Mouse (Mus musculus) hindbrain, embryonic 12.5 days (tissue): ENCODE results near the gene Gfod1. TPM values are rescaled to one million over a fixed set of nuclear protein-coding genes. Genes with fewer than 3 reads are reported as not detected.

Source experiments
- ATAC-seq: fragments of 200-750 bp; cut with Nextera tagmentation; 2 replicates; pipeline ENCODE4 v1.8.0; 2017; ENCODE audit warnings: moderate TSS enrichment; ENCODE audit not compliant: low FRiP score
- H3K27ac ChIP-seq: fragments of 300-500 bp; sonication (generic); 2 replicates; pipeline ENCODE4 v1.5.1; 2016; ENCODE audit warnings: mild to moderate bottlenecking
- H3K27me3 ChIP-seq: fragments of 300-500 bp; sonication (generic); 2 replicates; pipeline ENCODE4 v1.6.1; 2016; ENCODE audit warnings: mild to moderate bottlenecking
- H3K36me3 ChIP-seq: fragments of 300-500 bp; sonication (generic); 2 replicates; pipeline ENCODE4 v1.6.1; 2016; ENCODE audit warnings: mild to moderate bottlenecking
- H3K4me1 ChIP-seq: fragments of 300-500 bp; sonication (generic); 2 replicates; pipeline ENCODE4 v1.6.1; 2016
- H3K4me2 ChIP-seq: fragments of 300-500 bp; sonication (generic); replicated peaks from 2 replicates; pipeline ENCODE4 v1.6.1; 2016; ENCODE audit warnings: mild to moderate bottlenecking
- H3K4me3 ChIP-seq: fragments of 300-500 bp; sonication (generic); 2 replicates; pipeline ENCODE4 v1.5.1; 2016; ENCODE audit warnings: mild to moderate bottlenecking
- H3K9ac ChIP-seq: fragments of 300-500 bp; sonication (generic); 2 replicates; pipeline ENCODE4 v1.6.1; 2016; ENCODE audit warnings: mild to moderate bottlenecking, moderate library complexity
- H3K9me3 ChIP-seq: fragments of 300-500 bp; sonication (generic); replicated peaks from 2 replicates; pipeline ENCODE4 v1.6.1; 2016; ENCODE audit warnings: mild to moderate bottlenecking
- WGBS: fragments of 180-500 bp; shearing (Covaris S2); methylation state at CpG from one replicate; pipeline ENCODE4 v1.1.7; 2016; 5-methylcytosine and 5-hydroxymethylcytosine counted together
- polyA plus RNA-seq: library from polyadenylated mRNA; unstranded; fragments of >200 nt; fragmentation: Nextera tagmentation; extraction: Ambion mirVana; gene quantifications from 2 replicates; pipeline ENCODE4 v1.2.1, GENCODE M21; 2016

The Gfod1 gene
- polyA plus RNA-seq, 1 experiment from 2014 or later: 1.2 TPM

DNA sequence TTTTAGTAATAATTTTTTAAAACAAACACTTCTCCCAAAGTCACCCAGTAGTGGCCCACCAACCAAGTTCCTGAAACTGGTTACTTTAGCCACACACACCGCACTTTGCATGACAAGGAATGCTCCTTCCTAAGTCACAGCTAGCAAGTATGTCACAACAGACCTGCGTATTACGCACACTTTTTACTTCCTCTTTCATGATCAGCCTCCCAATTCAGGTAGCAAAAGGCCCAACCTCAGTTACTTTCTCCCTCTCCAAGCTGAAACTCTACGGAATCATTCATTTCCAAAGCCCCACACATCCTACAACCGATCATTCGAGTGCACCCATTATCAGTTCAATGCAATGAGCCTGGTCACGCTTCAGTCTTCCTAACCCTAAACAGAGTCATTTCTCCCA, 8.3 kb downstream of the Gfod1 start:
- H3K36me3 ChIP-seq: no peaks in the 10 kb centered on the region
- H3K4me2 ChIP-seq: no peak overlapping the region
- H3K27ac ChIP-seq: no peak overlapping the region
- ATAC-seq: no peak
- H3K9me3 ChIP-seq: peaks cover under 1% of the 10 kb centered on the region; the same call in 1 of the 2 replicates
- no peak overlapping the region for H3K9ac ChIP-seq
- H3K4me3 ChIP-seq: no peak overlapping the region
- peaks cover 7% of the 10 kb centered on the region for H3K4me1 ChIP-seq
- 89% methylated on average over 7 of the region's 7 CpGs for WGBS
- peaks cover 14% of the 10 kb centered on the region for H3K27me3 ChIP-seq

DNA sequence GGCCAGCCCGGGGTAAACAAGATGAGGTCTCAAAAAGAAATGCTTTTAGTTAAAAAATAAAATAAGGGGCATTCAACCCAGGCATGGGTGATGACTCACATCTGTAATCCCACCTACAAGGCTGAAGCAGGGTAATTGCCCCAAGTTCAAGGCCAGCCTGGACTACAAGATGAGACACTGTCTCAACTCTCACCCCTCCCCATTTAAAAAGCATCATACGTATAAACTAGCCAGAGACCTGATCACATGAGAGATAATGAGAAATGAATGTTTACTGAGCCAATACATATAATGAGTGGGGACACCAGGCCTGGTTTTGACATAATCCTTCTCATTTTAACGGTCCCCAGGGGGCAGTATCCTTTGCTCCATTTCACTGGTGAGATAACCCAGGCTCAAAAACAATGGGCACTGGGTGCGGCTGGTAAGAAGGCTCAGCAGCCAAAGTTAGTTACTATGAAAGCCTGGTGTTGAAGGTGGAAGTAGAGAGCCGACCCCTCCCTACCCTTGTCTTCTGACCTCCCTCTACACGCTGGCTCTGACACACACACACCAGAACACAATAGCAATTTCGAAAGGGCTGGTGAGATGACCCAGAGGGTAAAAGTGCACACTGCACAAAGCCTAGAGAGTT, 8.9 kb downstream of the Gfod1 start:
- Histone ChIP-seq H3K4me2 (no peak overlapping the region), H3K27ac (no peak overlapping the region), H3K4me3 (no peak overlapping the region), H3K9me3 (peaks cover 4% of the 10 kb centered on the region; the same call in 1 of the 2 replicates), H3K27me3 (peaks cover 8% of the 10 kb centered on the region), H3K4me1 (peaks cover under 1% of the 10 kb centered on the region; the same call in 1 of the 2 replicates), H3K9ac (no peak overlapping the region), H3K36me3 (no peaks in the 10 kb centered on the region)
- no peak for ATAC-seq
- 65% methylated on average over 7 of the region's 7 CpGs for WGBS

DNA sequence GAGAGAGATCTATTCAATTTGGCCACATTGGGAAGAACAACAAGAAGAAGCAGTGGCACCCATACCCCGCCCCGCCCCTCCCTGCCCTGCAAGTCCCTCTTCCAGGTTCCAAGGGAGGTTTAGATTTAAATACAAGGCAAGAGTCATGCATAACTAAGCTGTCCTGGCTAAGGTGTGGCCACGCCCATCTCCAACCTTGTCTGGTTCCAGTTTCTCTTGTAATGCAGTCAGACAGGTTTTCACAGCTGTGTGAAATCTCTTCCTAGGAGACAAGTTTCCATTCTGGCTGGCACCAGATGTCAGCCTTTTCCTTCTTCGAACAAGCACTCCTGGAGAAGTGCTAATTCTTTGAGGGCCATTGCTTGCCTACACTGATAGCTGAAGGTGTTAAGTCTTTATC, 11.1 kb downstream of the Gfod1 start:
- H3K36me3 ChIP-seq: no peaks in the 10 kb centered on the region
- H3K4me3 ChIP-seq: no peak overlapping the region
- no peak for ATAC-seq
- H3K4me2 ChIP-seq: no peak overlapping the region
- H3K4me1 ChIP-seq: peaks cover 20% of the 10 kb centered on the region
- H3K27me3 ChIP-seq: no peaks in the 10 kb centered on the region; the same call in 1 of the 2 replicates
- no peak overlapping the region for H3K9ac ChIP-seq
- no peak overlapping the region for H3K27ac ChIP-seq
- 84% methylated on average over 4 of the region's 4 CpGs for WGBS
- H3K9me3 ChIP-seq: peaks cover 4% of the 10 kb centered on the region; the same call in 1 of the 2 replicates

DNA sequence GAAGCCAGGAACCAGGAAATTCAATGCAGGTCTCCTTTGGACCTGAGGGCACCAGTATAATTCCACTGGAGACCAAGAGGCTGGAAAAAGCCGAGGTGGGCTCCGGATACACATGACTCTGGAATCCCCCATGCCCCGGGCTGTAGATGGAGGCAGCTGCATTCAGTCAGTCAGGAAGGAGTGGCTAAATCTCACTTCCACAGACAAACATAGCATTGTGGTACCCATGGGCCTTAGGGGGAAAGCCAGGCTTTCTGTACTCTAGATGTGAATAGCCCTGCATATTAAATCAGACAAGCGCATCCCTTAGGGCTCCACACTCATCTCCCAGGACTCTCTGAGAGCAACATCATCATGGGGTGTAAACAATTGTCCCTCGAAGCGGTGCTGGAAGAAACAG, 14.9 kb downstream of the Gfod1 start:
- peaks cover 28% of the 10 kb centered on the region for H3K4me1 ChIP-seq
- H3K9me3 ChIP-seq: peaks cover 4% of the 10 kb centered on the region; the same call in 1 of the 2 replicates
- no peak overlapping the region for H3K4me3 ChIP-seq
- ATAC-seq: peak; percentile 60
- no peaks in the 10 kb centered on the region for H3K27me3 ChIP-seq
- H3K9ac ChIP-seq: no peak overlapping the region
- peak overlapping the region; percentile 69 for H3K27ac ChIP-seq
- no peak overlapping the region for H3K4me2 ChIP-seq
- no peaks in the 10 kb centered on the region for H3K36me3 ChIP-seq
- 53% methylated on average over 6 of the region's 6 CpGs for WGBS

DNA sequence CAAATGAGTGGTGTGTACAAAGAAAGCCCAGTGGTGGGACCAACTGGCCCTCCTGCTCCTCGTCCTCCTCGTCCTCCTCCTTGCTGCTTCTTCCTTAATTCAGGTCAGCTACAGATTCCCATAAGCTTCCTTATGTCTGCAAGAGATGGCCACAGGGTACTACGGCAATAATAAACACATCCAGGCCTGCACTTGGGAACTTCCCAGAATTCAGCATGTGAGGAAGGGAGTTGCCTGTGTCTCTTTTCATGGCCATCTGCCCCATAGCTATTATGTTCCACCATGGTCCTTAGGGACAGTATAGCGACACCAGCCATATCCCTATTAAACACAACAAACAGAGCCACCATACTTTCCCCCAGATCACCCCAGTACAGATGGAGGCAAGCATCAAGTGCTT, 15.5 kb downstream of the Gfod1 start:
- H3K27ac ChIP-seq: no peak overlapping the region; the same call in 1 of the 2 replicates
- H3K4me1 ChIP-seq: peaks cover 28% of the 10 kb centered on the region
- no peaks in the 10 kb centered on the region for H3K27me3 ChIP-seq
- 59% methylated on average over 4 of the region's 4 CpGs for WGBS
- H3K36me3 ChIP-seq: no peaks in the 10 kb centered on the region
- ATAC-seq: no peak
- no peak overlapping the region for H3K4me3 ChIP-seq
- no peak overlapping the region for H3K4me2 ChIP-seq
- H3K9ac ChIP-seq: no peak overlapping the region
- 0 out of 2 replicates have a peak, but pooled peaks cover 4% of the 10 kb centered on the region for H3K9me3 ChIP-seq

DNA sequence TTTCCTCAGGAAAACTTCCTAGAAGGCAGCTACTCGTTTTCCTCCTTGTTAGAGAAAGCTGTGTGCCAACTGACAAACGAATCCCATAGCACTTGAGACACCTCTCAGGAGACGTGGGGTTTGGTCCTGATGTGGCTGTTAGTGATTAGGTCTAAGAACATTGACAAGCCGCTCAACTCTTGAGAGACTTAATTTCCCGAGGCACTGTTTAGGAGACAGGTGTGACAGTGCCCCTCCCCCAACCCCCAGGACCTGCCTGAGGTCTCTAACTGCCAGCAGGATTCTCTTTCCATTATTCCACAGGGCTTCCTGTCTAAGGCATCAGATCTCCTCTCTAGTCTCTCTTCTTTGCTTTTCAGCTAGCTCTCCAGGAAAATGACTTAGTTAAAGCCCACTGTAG, 15.9 kb downstream of the Gfod1 start:
- peaks cover 28% of the 10 kb centered on the region for H3K4me1 ChIP-seq
- no peak overlapping the region for H3K9ac ChIP-seq
- no peak for ATAC-seq
- 47% methylated on average over 5 of the region's 5 CpGs for WGBS
- H3K4me2 ChIP-seq: no peak overlapping the region
- H3K4me3 ChIP-seq: no peak overlapping the region
- no peaks in the 10 kb centered on the region for H3K36me3 ChIP-seq
- 0 out of 2 replicates have a peak, but pooled peaks cover 4% of the 10 kb centered on the region for H3K9me3 ChIP-seq
- no peaks in the 10 kb centered on the region for H3K27me3 ChIP-seq
- no peak overlapping the region; the same call in 1 of the 2 replicates for H3K27ac ChIP-seq

DNA sequence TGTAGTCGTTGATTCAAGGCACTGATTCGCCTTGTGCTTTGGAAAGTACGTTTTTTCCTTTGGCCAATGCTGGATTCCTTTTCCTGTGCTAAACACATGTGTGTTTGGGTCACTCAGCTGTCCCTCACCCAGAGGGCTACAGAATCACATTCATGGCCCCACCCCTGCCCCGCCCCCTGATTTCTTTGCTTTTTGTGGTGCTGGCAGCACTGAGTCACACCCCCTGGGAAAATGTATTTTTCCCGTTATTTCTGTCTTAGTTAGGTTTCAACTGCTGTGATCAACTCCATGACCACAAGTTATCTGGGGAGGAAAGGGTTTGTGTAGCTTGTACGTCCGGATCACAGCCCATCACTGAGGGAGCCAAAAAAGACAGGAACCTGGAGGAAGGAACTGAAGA, 17.1 kb downstream of the Gfod1 start:
- no peak overlapping the region for H3K9ac ChIP-seq
- 0 out of 2 replicates have a peak, but pooled peaks cover 4% of the 10 kb centered on the region for H3K9me3 ChIP-seq
- no peak overlapping the region for H3K4me3 ChIP-seq
- no peaks in the 10 kb centered on the region for H3K27me3 ChIP-seq
- H3K4me2 ChIP-seq: no peak overlapping the region
- peaks cover 28% of the 10 kb centered on the region for H3K4me1 ChIP-seq
- no peak overlapping the region for H3K27ac ChIP-seq
- WGBS: 78% methylated on average over 7 of the region's 7 CpGs
- no peak for ATAC-seq
- no peaks in the 10 kb centered on the region for H3K36me3 ChIP-seq

DNA sequence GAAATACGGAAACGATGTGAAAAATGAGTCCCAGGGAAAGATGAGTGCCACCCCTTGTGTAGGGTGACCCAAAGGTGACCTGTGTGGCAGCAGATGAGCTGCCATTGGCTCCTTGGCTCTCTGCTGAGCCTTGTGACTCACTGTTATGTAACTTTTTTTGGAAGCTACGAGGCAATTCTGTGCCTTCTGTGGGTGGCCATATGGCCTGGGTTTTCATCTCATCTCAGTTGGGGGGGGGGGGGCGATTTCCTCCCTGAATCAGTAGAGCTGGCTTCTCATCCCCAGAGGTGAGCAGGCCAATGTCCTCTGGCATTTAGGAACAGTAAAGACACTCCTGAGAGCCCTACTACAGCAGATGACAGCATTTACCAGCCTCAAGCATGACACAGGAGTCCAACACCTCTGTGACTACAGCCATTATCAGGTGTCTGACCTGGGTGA, 19.2 kb downstream of the Gfod1 start:
- peaks cover 25% of the 10 kb centered on the region for H3K4me1 ChIP-seq
- H3K27ac ChIP-seq: no peak overlapping the region
- H3K4me3 ChIP-seq: no peak overlapping the region
- no peak overlapping the region for H3K4me2 ChIP-seq
- no peaks in the 10 kb centered on the region for H3K36me3 ChIP-seq
- WGBS: 57% methylated on average over 4 of the region's 4 CpGs
- no peaks in the 10 kb centered on the region for H3K9me3 ChIP-seq
- no peak overlapping the region for H3K9ac ChIP-seq
- H3K27me3 ChIP-seq: no peaks in the 10 kb centered on the region
- ATAC-seq: no peak

DNA sequence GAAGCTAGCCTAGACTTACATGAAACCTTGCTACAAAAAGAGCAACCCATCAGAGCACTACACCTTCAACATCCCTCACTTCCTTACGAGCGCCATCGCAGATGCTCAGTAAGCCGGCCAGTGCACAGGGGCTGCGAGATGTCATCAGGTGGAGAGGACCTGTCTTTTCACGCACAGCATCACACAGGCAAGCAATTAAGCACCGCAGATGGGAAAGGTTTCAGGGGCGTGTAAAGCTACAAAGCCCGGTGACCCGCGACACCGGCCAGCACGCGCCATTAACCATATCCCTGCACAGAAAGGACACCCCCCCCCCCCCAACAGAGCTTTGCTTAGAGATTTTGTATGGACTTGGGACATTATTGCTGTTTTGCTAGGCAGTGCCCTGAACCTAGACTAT, 30.1 kb downstream of the Gfod1 start:
- no peak; the same call in 1 of the 2 replicates for ATAC-seq
- 77% methylated on average over 14 of the region's 14 CpGs for WGBS

DNA sequence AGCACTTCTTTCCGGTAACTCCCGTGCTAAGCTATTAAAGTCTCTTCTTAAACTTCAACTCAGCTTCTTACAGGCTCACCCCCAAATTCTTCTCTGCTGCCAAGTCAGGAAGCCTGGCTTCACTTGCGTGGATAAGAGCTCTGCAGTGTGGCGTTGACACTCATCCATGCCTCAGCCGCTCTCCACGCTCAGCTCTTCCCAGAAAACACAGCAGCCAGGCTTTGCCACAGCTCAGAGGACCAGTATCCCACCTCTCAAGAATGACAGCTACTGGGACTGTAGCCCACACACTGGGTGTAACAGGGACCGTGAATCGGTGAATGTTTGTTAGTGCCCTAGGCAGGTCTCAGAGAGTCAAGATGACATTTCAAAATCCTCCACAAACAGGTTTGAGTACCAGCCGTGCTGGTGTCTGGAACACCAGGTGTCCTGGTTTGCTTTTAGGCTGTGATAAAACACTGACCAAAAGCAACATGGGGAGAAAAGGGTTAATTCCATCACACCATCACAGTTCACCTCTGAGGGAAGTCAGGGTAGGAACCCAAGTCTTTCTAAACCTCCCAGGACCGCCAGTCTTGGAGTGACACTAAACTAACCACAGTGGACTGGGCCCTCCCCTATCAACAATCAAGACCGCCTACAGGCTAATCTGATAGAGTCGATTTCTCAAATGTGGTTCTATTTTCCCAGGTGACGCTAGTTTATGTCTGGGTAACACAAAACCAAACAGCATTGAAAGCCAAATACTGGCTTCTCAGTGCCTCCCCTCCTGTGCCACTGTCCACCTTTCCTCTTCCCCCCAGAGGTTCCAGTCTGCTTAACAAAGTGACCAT, 31.5 kb downstream of the Gfod1 start:
- 84% methylated on average over 13 of the region's 13 CpGs for WGBS
- no peaks in the 10 kb centered on the region for H3K9me3 ChIP-seq

More for the DNA sequence above, 30.1 kb downstream of the Gfod1 start:
- Histone ChIP-seq H3K4me2 (no peak overlapping the region), H3K27ac (no peak overlapping the region), H3K27me3 (no peaks in the 10 kb centered on the region), H3K9me3 (no peaks in the 10 kb centered on the region), H3K9ac (no peak overlapping the region), H3K4me1 (peaks cover 9% of the 10 kb centered on the region), H3K36me3 (no peaks in the 10 kb centered on the region), H3K4me3 (no peak overlapping the region)

DNA sequence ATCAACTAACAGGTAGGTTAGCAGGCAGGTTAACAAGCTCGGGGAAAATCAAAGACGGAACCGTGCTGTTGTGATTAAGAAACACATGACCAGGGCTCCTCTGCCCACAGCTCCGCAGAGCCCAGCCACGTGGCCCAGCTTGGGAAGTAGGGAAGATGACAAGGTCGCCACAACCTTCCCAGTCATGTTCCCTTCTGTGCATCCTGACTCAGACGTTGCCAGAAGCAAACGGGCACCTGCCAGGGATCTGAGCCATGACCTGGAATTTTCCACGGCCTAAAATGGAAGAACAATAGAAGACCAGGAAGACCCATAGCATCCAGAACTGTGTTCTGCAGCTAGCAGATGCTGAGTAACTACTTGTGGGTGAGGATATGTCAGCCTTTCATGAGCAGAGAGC, 32.5 kb downstream of the Gfod1 start:
- Histone ChIP-seq H3K4me1 (peaks cover 9% of the 10 kb centered on the region), H3K4me3 (no peak overlapping the region), H3K9ac (no peak overlapping the region), H3K27ac (no peak overlapping the region), H3K27me3 (no peaks in the 10 kb centered on the region), H3K36me3 (no peaks in the 10 kb centered on the region), H3K9me3 (no peaks in the 10 kb centered on the region), H3K4me2 (no peak overlapping the region)
- ATAC-seq: no peak
- WGBS: 85% methylated on average over 9 of the region's 9 CpGs

More for the DNA sequence above, 31.5 kb downstream of the Gfod1 start:
- ATAC-seq: no peak
- Histone ChIP-seq H3K4me2 (no peak overlapping the region), H3K4me1 (peaks cover 9% of the 10 kb centered on the region), H3K9ac (no peak overlapping the region), H3K4me3 (no peak overlapping the region), H3K27me3 (no peaks in the 10 kb centered on the region), H3K27ac (no peak overlapping the region), H3K36me3 (no peaks in the 10 kb centered on the region)

DNA sequence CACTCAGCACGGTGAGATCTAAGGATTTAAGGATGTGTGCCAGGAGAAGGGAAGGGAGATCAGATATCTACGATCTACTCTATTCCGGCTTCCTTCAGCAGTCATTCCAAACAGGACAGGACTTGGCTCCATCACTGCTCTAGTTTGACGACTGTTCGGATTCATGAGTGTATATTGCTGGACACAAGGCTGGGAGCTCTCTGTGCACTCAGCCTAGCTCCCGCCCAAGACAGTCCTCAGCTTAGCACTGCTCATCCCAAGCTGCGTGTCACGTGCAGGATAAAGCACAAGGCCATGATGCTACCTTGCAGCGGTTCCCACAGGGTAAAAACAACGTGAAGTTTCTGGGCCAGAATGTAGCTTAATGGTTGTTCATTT, 33.8 kb downstream of the Gfod1 start:
- Histone ChIP-seq H3K36me3 (no peaks in the 10 kb centered on the region), H3K27me3 (no peaks in the 10 kb centered on the region), H3K4me3 (no peak overlapping the region), H3K4me2 (no peak overlapping the region), H3K27ac (no peak overlapping the region), H3K9me3 (no peaks in the 10 kb centered on the region), H3K9ac (no peak overlapping the region), H3K4me1 (peaks cover 14% of the 10 kb centered on the region)
- ATAC-seq: no peak
- WGBS: 70% methylated on average over 10 of the region's 10 CpGs
